Mouse (Mus musculus): ENCODE data around the gene Opcml.

Gene Opcml

GRCm38 (mm10) chr9:28536637-28537036 is 746.1 kb downstream of the Opcml start:
- DNase-seq (ENCODE audit: low spot score in 2 of 2) = peak in 1 of 2 experiments; percentile 15

GRCm38 (mm10) chr9:28548189-28548588 is 757.6 kb downstream of the Opcml start:
- DNase-seq (ENCODE audit: low spot score in 2 of 2) = no peak

- DNase-seq (ENCODE audit: low spot score in 2 of 2) = no peak
Measured at GRCm38 (mm10) chr9:28552387-28553182, 762.0 kb downstream of the Opcml start.

- no peak for DNase-seq (ENCODE audit: low spot score in 2 of 2)
Measured at GRCm38 (mm10) chr9:28558628-28559027, 768.1 kb downstream of the Opcml start.

- DNase-seq (ENCODE audit: low spot score in 2 of 2) = no peak
Measured at GRCm38 (mm10) chr9:28561761-28562160, 771.2 kb downstream of the Opcml start.

GRCm38 (mm10) chr9:28563066-28563683 is 772.6 kb downstream of the Opcml start:
- DNase-seq (ENCODE audit: low spot score in 2 of 2) = no peak

- no peak for DNase-seq (ENCODE audit: low spot score in 2 of 2)
Measured at GRCm38 (mm10) chr9:28569041-28569522, 778.5 kb downstream of the Opcml start.

- DNase-seq (ENCODE audit: low spot score in 2 of 2) = no peak
Measured at GRCm38 (mm10) chr9:28569776-28570175, 779.2 kb downstream of the Opcml start.

GRCm38 (mm10) chr9:28571682-28572081 is 781.1 kb downstream of the Opcml start:
- no peak for DNase-seq (ENCODE audit: low spot score in 2 of 2)

GRCm38 (mm10) chr9:28572136-28572774 is 781.7 kb downstream of the Opcml start:
- DNase-seq (ENCODE audit: low spot score in 2 of 2) = no peak

GRCm38 (mm10) chr9:28578730-28579129 is 788.2 kb downstream of the Opcml start:
- DNase-seq (ENCODE audit: low spot score in 2 of 2) = no peak

- DNase-seq (ENCODE audit: low spot score in 2 of 2) = no peak
Measured at GRCm38 (mm10) chr9:28587253-28587652, 796.7 kb downstream of the Opcml start.

GRCm38 (mm10) chr9:28587857-28588388 is 797.3 kb downstream of the Opcml start:
- DNase-seq (ENCODE audit: low spot score in 2 of 2) = no peak

- DNase-seq (ENCODE audit: low spot score in 2 of 2) = no peak
Measured at GRCm38 (mm10) chr9:28588488-28588887, 797.9 kb downstream of the Opcml start.

- no peak for DNase-seq (ENCODE audit: low spot score in 2 of 2)
Measured at GRCm38 (mm10) chr9:28592208-28592607, 801.6 kb downstream of the Opcml start.

- no peak for DNase-seq (ENCODE audit: low spot score in 2 of 2)
Measured at GRCm38 (mm10) chr9:28595062-28595461, 804.5 kb downstream of the Opcml start.

- DNase-seq (ENCODE audit: low spot score in 2 of 2) = no peak
Measured at GRCm38 (mm10) chr9:28605561-28605960, 815.0 kb downstream of the Opcml start.

GRCm38 (mm10) chr9:28613683-28614620 is 823.4 kb downstream of the Opcml start:
- no peak for DNase-seq (ENCODE audit: low spot score in 2 of 2)

- no peak for DNase-seq (ENCODE audit: low spot score in 2 of 2)
Measured at GRCm38 (mm10) chr9:28615447-28615846, 824.9 kb downstream of the Opcml start.

GRCm38 (mm10) chr9:28617666-28618065 is 827.1 kb downstream of the Opcml start:
- no peak for DNase-seq (ENCODE audit: low spot score in 2 of 2)
